Mouse (Mus musculus): ENCODE data around the gene Arhgap24. TPM values are rescaled to one million over a fixed set of nuclear protein-coding genes. Genes with fewer than 3 reads are reported as not detected.

Arhgap24 gene
- polyA plus RNA-seq, 1 experiment from 2014 or later = 12.3 TPM

GRCm38 (mm10) chr5:102693192-102693591 is 212.0 kb downstream of the Arhgap24 start:
- Histone ChIP-seq H3K4me3 (replicated peaks) (no peak overlapping the region), H3K9ac (replicated peaks) (no peak overlapping the region)
- 90% methylated on average over 2 of the region's 2 CpGs for WGBS

GRCm38 (mm10) chr5:102693871-102694270 is 212.7 kb downstream of the Arhgap24 start:
- 83% methylated on average over 3 of the region's 3 CpGs for WGBS
- H3K9ac ChIP-seq (replicated peaks) = no peak overlapping the region
- no peaks in the 10 kb centered on the region for H3K4me1 ChIP-seq
- H3K36me3 ChIP-seq = no peaks in the 10 kb centered on the region
- no peak overlapping the region for H3K4me2 ChIP-seq
- H3K27ac ChIP-seq (replicated peaks) = no peak overlapping the region
- ATAC-seq (ENCODE audit: low FRiP score) = no peak
- H3K27me3 ChIP-seq (replicated peaks) = no peaks in the 10 kb centered on the region
- no peaks in the 10 kb centered on the region for H3K9me3 ChIP-seq (replicated peaks)
- H3K4me3 ChIP-seq (replicated peaks) = no peak overlapping the region

More at GRCm38 (mm10) chr5:102693192-102693591, 212.0 kb downstream of the Arhgap24 start:
- ATAC-seq (ENCODE audit: low FRiP score) = no peak
- Histone ChIP-seq H3K27ac (replicated peaks) (no peak overlapping the region), H3K9me3 (replicated peaks) (no peaks in the 10 kb centered on the region), H3K4me2 (no peak overlapping the region), H3K27me3 (replicated peaks) (no peaks in the 10 kb centered on the region), H3K36me3 (no peaks in the 10 kb centered on the region), H3K4me1 (no peaks in the 10 kb centered on the region)

- no peak overlapping the region for H3K27ac ChIP-seq (replicated peaks)
- no peaks in the 10 kb centered on the region for H3K9me3 ChIP-seq (replicated peaks)
- no peak overlapping the region for H3K4me3 ChIP-seq (replicated peaks)
- no peaks in the 10 kb centered on the region for H3K4me1 ChIP-seq
- H3K36me3 ChIP-seq = no peaks in the 10 kb centered on the region
- H3K9ac ChIP-seq (replicated peaks) = no peak overlapping the region
- ATAC-seq (ENCODE audit: low FRiP score) = no peak
- no peak overlapping the region for H3K4me2 ChIP-seq
- 74% methylated on average over 1 of the region's 1 CpGs for WGBS
- no peaks in the 10 kb centered on the region for H3K27me3 ChIP-seq (replicated peaks)
These were observed 216.6 kb downstream of the Arhgap24 start for GRCm38 (mm10) chr5:102697784-102698183.

GRCm38 (mm10) chr5:102698396-102698795 is 217.2 kb downstream of the Arhgap24 start:
- H3K27me3 ChIP-seq (replicated peaks) = no peaks in the 10 kb centered on the region
- no peaks in the 10 kb centered on the region for H3K9me3 ChIP-seq (replicated peaks)
- 90% methylated on average over 5 of the region's 5 CpGs for WGBS
- H3K4me3 ChIP-seq (replicated peaks) = no peak overlapping the region
- no peaks in the 10 kb centered on the region for H3K4me1 ChIP-seq
- H3K4me2 ChIP-seq = no peak overlapping the region
- no peak overlapping the region for H3K9ac ChIP-seq (replicated peaks)
- H3K36me3 ChIP-seq = no peaks in the 10 kb centered on the region
- no peak for ATAC-seq (ENCODE audit: low FRiP score)
- no peak overlapping the region for H3K27ac ChIP-seq (replicated peaks)

- H3K27ac ChIP-seq (replicated peaks) = no peak overlapping the region
- no peak overlapping the region for H3K4me3 ChIP-seq (replicated peaks)
- ATAC-seq (ENCODE audit: low FRiP score) = no peak
- no peak overlapping the region for H3K9ac ChIP-seq (replicated peaks)
- H3K9me3 ChIP-seq (replicated peaks) = no peaks in the 10 kb centered on the region
- H3K4me1 ChIP-seq = no peaks in the 10 kb centered on the region; the same call in 1 of the 2 replicates
- WGBS = 94% methylated on average over 2 of the region's 2 CpGs
- H3K36me3 ChIP-seq = no peaks in the 10 kb centered on the region
- H3K27me3 ChIP-seq (replicated peaks) = no peaks in the 10 kb centered on the region
- no peak overlapping the region for H3K4me2 ChIP-seq
These were observed 217.7 kb downstream of the Arhgap24 start for GRCm38 (mm10) chr5:102698891-102699290.

GRCm38 (mm10) chr5:102702581-102702980 is 221.4 kb downstream of the Arhgap24 start:
- Histone ChIP-seq H3K9ac (replicated peaks) (no peak overlapping the region), H3K36me3 (no peaks in the 10 kb centered on the region), H3K27ac (replicated peaks) (no peak overlapping the region), H3K4me2 (no peak overlapping the region), H3K4me3 (replicated peaks) (no peak overlapping the region), H3K4me1 (peaks cover 3% of the 10 kb centered on the region; the same call in 1 of the 2 replicates), H3K9me3 (replicated peaks) (no peaks in the 10 kb centered on the region), H3K27me3 (replicated peaks) (no peaks in the 10 kb centered on the region)
- WGBS = 91% methylated on average over 6 of the region's 6 CpGs
- no peak for ATAC-seq (ENCODE audit: low FRiP score)

GRCm38 (mm10) chr5:102703325-102704099 is 222.3 kb downstream of the Arhgap24 start:
- no peak overlapping the region for H3K27ac ChIP-seq (replicated peaks)
- H3K9ac ChIP-seq (replicated peaks) = no peak overlapping the region
- H3K27me3 ChIP-seq (replicated peaks) = no peaks in the 10 kb centered on the region
- ATAC-seq (ENCODE audit: low FRiP score) = no peak
- no peak overlapping the region for H3K4me3 ChIP-seq (replicated peaks)
- no peaks in the 10 kb centered on the region for H3K9me3 ChIP-seq (replicated peaks)
- peaks cover 3% of the 10 kb centered on the region; the same call in 1 of the 2 replicates for H3K4me1 ChIP-seq
- no peak overlapping the region for H3K4me2 ChIP-seq
- 54% methylated on average over 5 of the region's 5 CpGs for WGBS
- H3K36me3 ChIP-seq = no peaks in the 10 kb centered on the region

GRCm38 (mm10) chr5:102705170-102705569 is 224.0 kb downstream of the Arhgap24 start:
- Histone ChIP-seq H3K4me2 (no peak overlapping the region), H3K9ac (replicated peaks) (no peak overlapping the region), H3K27ac (replicated peaks) (no peak overlapping the region), H3K4me1 (peaks cover 3% of the 10 kb centered on the region; the same call in 1 of the 2 replicates), H3K9me3 (replicated peaks) (no peaks in the 10 kb centered on the region), H3K4me3 (replicated peaks) (no peak overlapping the region), H3K27me3 (replicated peaks) (no peaks in the 10 kb centered on the region), H3K36me3 (no peaks in the 10 kb centered on the region)
- 24% methylated on average over 2 of the region's 2 CpGs for WGBS
- no peak for ATAC-seq (ENCODE audit: low FRiP score)

GRCm38 (mm10) chr5:102710336-102710735 is 229.1 kb downstream of the Arhgap24 start:
- 78% methylated on average over 7 of the region's 7 CpGs for WGBS
- ATAC-seq (ENCODE audit: low FRiP score) = no peak
- no peaks in the 10 kb centered on the region for H3K9me3 ChIP-seq (replicated peaks)
- H3K27ac ChIP-seq (replicated peaks) = no peak overlapping the region
- H3K27me3 ChIP-seq (replicated peaks) = no peaks in the 10 kb centered on the region
- no peak overlapping the region for H3K9ac ChIP-seq (replicated peaks)
- 0 out of 2 replicates have a peak, but pooled peaks cover under 1% of the 10 kb centered on the region for H3K4me1 ChIP-seq
- H3K4me3 ChIP-seq (replicated peaks) = no peak overlapping the region
- H3K36me3 ChIP-seq = no peaks in the 10 kb centered on the region
- H3K4me2 ChIP-seq = no peak overlapping the region

- Histone ChIP-seq H3K4me2 (no peak overlapping the region), H3K9me3 (replicated peaks) (no peaks in the 10 kb centered on the region), H3K9ac (replicated peaks) (no peak overlapping the region), H3K27ac (replicated peaks) (no peak overlapping the region), H3K36me3 (no peaks in the 10 kb centered on the region), H3K4me3 (replicated peaks) (no peak overlapping the region), H3K4me1 (peaks cover 7% of the 10 kb centered on the region; the same call in 1 of the 2 replicates), H3K27me3 (replicated peaks) (no peaks in the 10 kb centered on the region)
- ATAC-seq (ENCODE audit: low FRiP score) = peak; percentile 17; the same call in 1 of the 2 replicates
- 59% methylated on average over 8 of the region's 8 CpGs for WGBS
These were observed 238.3 kb downstream of the Arhgap24 start for GRCm38 (mm10) chr5:102719368-102719972.

GRCm38 (mm10) chr5:102723558-102723957 is 242.4 kb downstream of the Arhgap24 start:
- no peaks in the 10 kb centered on the region for H3K27me3 ChIP-seq (replicated peaks)
- peaks cover 8% of the 10 kb centered on the region; the same call in 1 of the 2 replicates for H3K4me1 ChIP-seq
- no peak overlapping the region for H3K4me2 ChIP-seq
- H3K9me3 ChIP-seq (replicated peaks) = no peaks in the 10 kb centered on the region
- 96% methylated on average over 3 of the region's 3 CpGs for WGBS
- H3K36me3 ChIP-seq = no peaks in the 10 kb centered on the region
- H3K4me3 ChIP-seq (replicated peaks) = no peak overlapping the region
- no peak overlapping the region for H3K9ac ChIP-seq (replicated peaks)
- no peak overlapping the region for H3K27ac ChIP-seq (replicated peaks)
- no peak for ATAC-seq (ENCODE audit: low FRiP score)
